Mouse (Mus musculus) hindbrain, embryonic 15.5 days (tissue): ENCODE data around the gene Gm11985. TPM values are rescaled to one million over a fixed set of nuclear protein-coding genes. Genes with fewer than 3 reads are reported as not detected.

Experiments
- ATAC-seq: fragments of 200-750 bp; cut with Nextera tagmentation; 2 replicates; pipeline ENCODE4 v1.8.0; 2017; ENCODE audit warnings: low read depth, moderate number of reproducible peaks, moderate TSS enrichment; ENCODE audit not compliant: low FRiP score
- H3K27ac ChIP-seq: fragments of 300-500 bp; sonication (generic); replicated peaks from 2 replicates; pipeline ENCODE4 v1.5.1; 2015; ENCODE audit warnings: mild to moderate bottlenecking, inconsistent platforms
- H3K27me3 ChIP-seq: fragments of 300-500 bp; sonication (generic); 2 replicates; pipeline ENCODE4 v1.6.1; 2015; ENCODE audit warnings: control low read depth, inconsistent platforms
- H3K36me3 ChIP-seq: fragments of 300-500 bp; sonication (generic); 2 replicates; pipeline ENCODE4 v1.6.1; 2015; ENCODE audit warnings: control low read depth, inconsistent platforms
- H3K4me1 ChIP-seq: fragments of 300-500 bp; sonication (generic); replicated peaks from 2 replicates; pipeline ENCODE4 v1.6.1; 2015; ENCODE audit warnings: control low read depth, inconsistent platforms
- H3K4me2 ChIP-seq: fragments of 300-500 bp; sonication (generic); 2 replicates; pipeline ENCODE4 v1.6.1; 2015; ENCODE audit warnings: moderate library complexity, mild to moderate bottlenecking, inconsistent platforms
- H3K4me3 ChIP-seq: fragments of 300-500 bp; sonication (generic); 2 replicates; pipeline ENCODE4 v1.5.1; 2015; ENCODE audit warnings: mild to moderate bottlenecking, inconsistent platforms
- H3K9ac ChIP-seq: fragments of 300-500 bp; sonication (generic); 2 replicates; pipeline ENCODE4 v1.6.1; 2015; ENCODE audit warnings: inconsistent platforms
- H3K9me3 ChIP-seq: fragments of 300-500 bp; sonication (generic); 2 replicates; pipeline ENCODE4 v1.6.1; 2016; ENCODE audit warnings: control low read depth, inconsistent platforms
- WGBS: fragments of 180-500 bp; shearing (Covaris S2); methylation state at CpG from one replicate; pipeline ENCODE4 v1.1.7; 2015; 5-methylcytosine and 5-hydroxymethylcytosine counted together
- polyA plus RNA-seq: library from polyadenylated mRNA; unstranded; fragments of >200 nt; fragmentation: Nextera tagmentation; extraction: Ambion mirVana; gene quantifications from 2 replicates; pipeline ENCODE4 v1.2.1, GENCODE M21; 2015

Gm11985 gene
- polyA plus RNA-seq, 1 experiment from 2014 or later = 0.16 TPM

DNA sequence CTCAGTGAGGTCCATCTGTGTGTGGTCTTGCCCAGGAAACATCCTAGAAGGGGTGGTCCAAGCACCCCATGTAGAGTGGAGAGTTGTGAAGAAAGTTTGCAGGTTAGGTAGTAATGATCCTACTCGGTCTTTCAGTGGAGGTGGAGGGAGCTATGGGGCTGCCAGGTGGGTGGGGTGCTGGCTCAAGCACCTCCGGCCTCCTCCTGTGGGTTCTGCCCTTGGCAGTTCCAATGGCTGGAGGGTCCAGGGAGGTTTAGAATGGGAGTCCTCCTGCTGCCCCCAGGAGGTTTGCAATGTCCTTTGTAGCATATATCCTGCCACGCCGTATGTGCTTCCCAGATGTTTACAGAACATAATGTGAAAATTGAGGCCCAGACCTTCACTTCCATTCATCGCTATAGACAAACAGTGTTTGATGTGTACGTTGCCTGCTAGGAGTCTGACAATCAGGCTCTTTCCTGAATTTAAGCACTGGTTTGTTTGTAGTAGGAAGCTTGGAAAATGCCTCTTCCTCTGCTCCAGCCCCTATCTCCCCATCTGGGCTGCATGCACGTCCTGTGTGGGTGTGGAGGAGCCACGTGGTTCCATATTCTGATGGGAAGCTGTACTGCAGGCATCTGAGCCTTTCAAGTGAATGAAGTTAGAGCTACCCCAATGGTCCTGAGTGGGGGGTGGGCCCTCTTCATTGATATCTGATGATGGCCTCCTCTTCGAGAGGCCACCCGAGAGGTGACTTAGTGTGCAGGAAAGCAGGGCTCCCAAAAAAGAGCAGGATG, 10.3 kb upstream of the Gm11985 start:
- WGBS = 85% methylated on average over 10 of the region's 10 CpGs
- no peak overlapping the region for H3K27ac ChIP-seq
- ATAC-seq = peak; percentile 28; the same call in 1 of the 2 replicates
- H3K9ac ChIP-seq = no peak overlapping the region
- H3K4me2 ChIP-seq = no peak overlapping the region
- H3K9me3 ChIP-seq = no peaks in the 10 kb centered on the region
- no peak overlapping the region for H3K4me3 ChIP-seq
- no peaks in the 10 kb centered on the region for H3K27me3 ChIP-seq
- H3K36me3 ChIP-seq = no peaks in the 10 kb centered on the region
- H3K4me1 ChIP-seq = no peaks in the 10 kb centered on the region

DNA sequence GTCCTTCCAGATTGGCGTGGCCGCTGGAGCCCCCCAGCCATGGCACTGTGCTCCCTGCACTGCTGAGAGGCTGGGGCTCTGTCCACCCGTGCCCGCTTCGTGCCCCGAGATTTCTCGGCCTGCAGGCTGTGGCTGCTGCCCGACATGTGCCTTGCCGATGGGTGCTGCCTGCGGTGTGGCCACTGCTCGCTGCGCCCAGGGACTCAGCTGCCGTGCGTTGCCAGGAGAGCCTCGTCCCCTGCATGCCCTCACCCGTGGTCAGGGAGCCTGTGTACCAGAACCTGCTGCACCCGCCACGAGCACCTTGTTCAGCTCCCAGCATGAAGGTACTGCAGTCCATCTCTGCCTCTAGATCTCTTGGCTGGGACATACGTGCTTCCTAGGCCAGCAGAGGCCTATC, 9.6 kb upstream of the Gm11985 start:
- Histone ChIP-seq H3K4me1 (no peaks in the 10 kb centered on the region), H3K27me3 (no peaks in the 10 kb centered on the region), H3K4me3 (no peak overlapping the region), H3K36me3 (no peaks in the 10 kb centered on the region), H3K9ac (no peak overlapping the region), H3K9me3 (no peaks in the 10 kb centered on the region), H3K4me2 (no peak overlapping the region), H3K27ac (no peak overlapping the region)
- ATAC-seq = no peak
- WGBS = 93% methylated on average over 19 of the region's 19 CpGs

DNA sequence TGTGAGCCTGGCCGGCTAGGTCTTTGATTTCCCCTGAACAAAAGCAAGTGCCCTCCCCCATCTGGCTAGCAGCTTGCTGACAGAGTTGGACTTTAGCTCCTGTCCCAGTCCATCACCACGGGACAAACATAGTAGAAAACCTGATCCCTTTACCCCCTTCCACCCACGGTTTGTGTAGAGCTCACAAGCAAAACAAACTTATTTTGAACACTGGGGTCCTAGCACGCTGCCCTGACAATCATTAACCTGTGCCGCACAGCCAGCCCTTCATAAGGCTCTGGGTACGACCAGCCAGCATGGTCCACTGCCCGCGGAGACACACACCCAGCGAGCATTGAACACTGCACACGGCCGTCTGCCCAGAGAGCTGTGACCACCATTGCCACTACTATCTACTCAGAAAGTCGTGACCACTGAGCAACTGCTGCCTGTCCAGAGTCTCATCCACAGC, 9.1 kb upstream of the Gm11985 start, which contains the start of gene Igfbp1:
Gene Igfbp1 (plus strand): TSS at position 292 of the 451 bp plus-strand sequence.
- no peak within 1 kb of the TSS for H3K27ac ChIP-seq
- no peak within 1 kb of the TSS for H3K4me3 ChIP-seq
- no peaks in the 10 kb centered on the region for H3K27me3 ChIP-seq
- 31% methylated on average over 12 of the region's 12 CpGs for WGBS
- H3K36me3 ChIP-seq = no peaks in the 10 kb centered on the region
- H3K4me1 ChIP-seq = no peaks in the 10 kb centered on the region
- no peak for ATAC-seq
- no peak within 1 kb of the TSS for H3K9ac ChIP-seq
- no peak within 1 kb of the TSS for H3K4me2 ChIP-seq
- no peaks in the 10 kb centered on the region for H3K9me3 ChIP-seq

DNA sequence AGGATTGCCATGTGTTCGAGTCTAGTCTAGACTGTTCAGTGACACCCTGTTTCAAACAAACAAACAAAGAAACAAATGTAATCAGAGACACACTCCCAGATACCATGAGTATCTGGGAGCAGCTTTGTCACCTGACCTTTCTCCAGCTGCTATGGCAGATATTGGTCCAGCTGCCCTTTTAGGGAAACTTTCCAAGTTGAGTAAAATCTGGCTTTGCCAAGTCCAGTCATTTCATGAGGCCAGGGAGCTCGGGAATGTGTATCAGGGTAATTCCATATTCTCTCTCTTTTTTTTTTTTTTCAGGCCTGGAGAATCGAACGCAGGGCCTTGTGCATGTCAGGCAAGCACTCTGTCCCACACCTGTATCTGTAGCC, 6.9 kb upstream of the Gm11985 start:
- no peak overlapping the region for H3K9ac ChIP-seq
- no peaks in the 10 kb centered on the region for H3K36me3 ChIP-seq
- 93% methylated on average over 4 of the region's 4 CpGs for whole genome bisulfite sequencing
- no peak overlapping the region for H3K4me3 ChIP-seq
- H3K4me1 ChIP-seq = no peaks in the 10 kb centered on the region
- ATAC-seq = no peak
- H3K4me2 ChIP-seq = no peak overlapping the region
- H3K9me3 ChIP-seq = no peaks in the 10 kb centered on the region
- no peak overlapping the region for H3K27ac ChIP-seq
- no peaks in the 10 kb centered on the region for H3K27me3 ChIP-seq

DNA sequence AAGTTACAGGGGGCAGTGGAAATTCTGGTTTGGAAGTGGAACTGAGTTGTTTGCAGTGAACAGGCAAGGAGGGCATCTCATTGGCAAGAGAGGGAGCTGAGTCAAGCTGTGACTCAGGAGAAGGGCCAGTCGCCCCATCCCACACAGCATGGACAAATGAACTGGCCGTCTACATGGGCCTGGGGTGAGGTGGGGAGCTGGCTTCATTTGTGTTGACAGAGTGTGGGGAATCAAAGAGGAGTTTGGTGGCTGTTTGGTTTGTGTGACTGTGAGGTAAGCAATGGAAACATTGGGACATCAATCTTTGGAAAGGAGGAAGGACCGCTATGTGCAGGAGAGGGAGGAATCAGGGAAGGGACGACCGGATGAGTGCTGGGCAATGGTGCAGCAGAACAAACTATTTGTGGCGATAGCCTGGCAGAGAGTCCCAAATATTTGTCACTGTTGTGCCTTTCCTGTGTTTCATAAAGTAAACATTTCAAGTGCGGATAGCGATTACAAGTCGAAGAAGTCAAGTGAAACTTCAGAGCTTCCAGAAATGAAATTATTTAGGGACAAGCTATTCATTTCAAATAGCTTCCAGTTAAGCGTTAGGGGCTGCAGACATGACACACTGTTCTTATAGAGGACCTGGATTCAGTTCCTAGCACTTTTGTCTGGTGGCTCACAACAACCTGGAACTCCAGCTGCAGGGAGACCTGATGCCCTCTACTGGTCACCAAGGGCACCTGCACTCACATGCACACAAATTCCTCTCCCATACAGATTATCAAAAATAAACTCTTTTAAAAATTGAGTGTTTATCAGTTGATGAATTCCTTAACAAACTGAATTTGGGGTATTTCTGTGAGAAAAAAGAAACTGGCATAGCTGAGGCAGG, 6.3 kb upstream of the Gm11985 start:
- Histone ChIP-seq H3K36me3 (no peaks in the 10 kb centered on the region), H3K4me3 (no peak overlapping the region), H3K4me2 (no peak overlapping the region), H3K27me3 (no peaks in the 10 kb centered on the region), H3K9me3 (no peaks in the 10 kb centered on the region), H3K9ac (no peak overlapping the region), H3K27ac (no peak overlapping the region), H3K4me1 (no peaks in the 10 kb centered on the region)
- no peak for ATAC-seq
- WGBS = 97% methylated on average over 10 of the region's 10 CpGs

DNA sequence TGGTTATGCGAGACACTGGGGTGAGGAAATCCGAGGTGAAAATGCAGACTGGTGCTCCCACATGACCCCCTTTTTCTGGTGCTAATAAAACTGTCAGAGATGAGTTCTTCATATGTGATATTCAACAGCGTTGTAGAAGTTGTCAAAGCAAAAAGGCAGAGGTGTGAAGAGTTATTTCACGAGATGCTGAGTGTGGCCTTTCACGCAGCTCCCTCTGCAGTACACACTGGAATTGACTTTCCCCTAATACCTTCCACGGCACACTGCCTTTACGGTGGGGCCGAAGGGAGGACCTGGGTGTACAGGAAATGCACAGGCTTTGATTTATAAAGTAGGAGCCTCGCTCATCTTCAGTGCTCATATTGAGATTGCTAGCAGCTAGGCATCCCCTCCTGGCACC, 4.8 kb upstream of the Gm11985 start:
- WGBS = 83% methylated on average over 9 of the region's 9 CpGs
- Histone ChIP-seq H3K9ac (no peak overlapping the region), H3K27me3 (no peaks in the 10 kb centered on the region), H3K36me3 (no peaks in the 10 kb centered on the region), H3K27ac (no peak overlapping the region), H3K9me3 (no peaks in the 10 kb centered on the region), H3K4me2 (no peak overlapping the region), H3K4me3 (no peak overlapping the region), H3K4me1 (no peaks in the 10 kb centered on the region)
- no peak for ATAC-seq

DNA sequence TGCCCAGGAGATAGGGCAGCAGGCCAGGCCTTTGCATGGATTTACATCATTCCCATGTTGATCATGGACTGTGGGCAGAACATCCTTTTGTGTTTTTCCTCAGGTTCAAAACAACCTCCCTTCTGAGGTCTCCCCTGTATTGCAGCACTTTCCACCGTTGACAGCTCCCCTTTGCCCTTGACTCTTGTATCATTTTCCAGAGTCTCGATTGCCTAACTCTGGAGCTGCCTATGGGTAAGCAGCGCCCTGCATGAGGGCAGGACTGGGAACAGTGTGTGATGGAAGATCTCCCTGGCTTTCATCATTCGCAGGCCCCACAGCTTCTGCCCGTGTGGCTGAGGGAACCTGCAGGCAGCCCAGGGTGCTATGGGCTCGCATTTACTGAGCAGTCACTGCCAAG, 4.3 kb upstream of the Gm11985 start:
- no peaks in the 10 kb centered on the region for H3K9me3 ChIP-seq
- ATAC-seq = no peak
- H3K4me2 ChIP-seq = no peak overlapping the region
- WGBS = 72% methylated on average over 6 of the region's 6 CpGs
- no peaks in the 10 kb centered on the region for H3K4me1 ChIP-seq
- H3K4me3 ChIP-seq = no peak overlapping the region
- H3K27me3 ChIP-seq = no peaks in the 10 kb centered on the region
- H3K36me3 ChIP-seq = no peaks in the 10 kb centered on the region
- H3K27ac ChIP-seq = no peak overlapping the region
- no peak overlapping the region for H3K9ac ChIP-seq

DNA sequence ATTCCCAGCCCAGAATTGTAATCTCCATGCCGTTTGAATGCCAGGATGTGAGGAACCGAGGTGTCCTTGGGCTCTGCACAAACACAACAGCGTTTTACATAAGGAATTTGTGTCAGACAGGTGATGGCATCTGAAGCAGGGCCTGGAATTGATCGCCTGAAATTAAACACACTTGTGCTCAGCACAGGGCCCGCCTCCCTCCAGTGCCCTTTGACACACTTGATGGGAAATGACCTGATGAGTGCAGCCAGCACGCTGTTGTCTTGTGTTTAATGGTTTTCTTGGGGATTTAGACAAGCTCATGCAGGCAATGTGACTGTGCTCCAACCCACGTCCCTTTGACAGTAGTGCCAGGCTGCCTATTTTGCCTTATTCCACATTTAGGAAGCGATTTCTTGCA, 897 bp downstream of the Gm11985 start:
- no peak for ATAC-seq
- Histone ChIP-seq H3K27me3 (no peaks in the 10 kb centered on the region), H3K4me3 (no peak overlapping the region), H3K4me1 (no peaks in the 10 kb centered on the region; the same call in 1 of the 2 replicates), H3K9ac (no peak overlapping the region), H3K4me2 (no peak overlapping the region), H3K27ac (no peak overlapping the region), H3K9me3 (no peaks in the 10 kb centered on the region), H3K36me3 (no peaks in the 10 kb centered on the region)
- 73% methylated on average over 8 of the region's 8 CpGs for WGBS

DNA sequence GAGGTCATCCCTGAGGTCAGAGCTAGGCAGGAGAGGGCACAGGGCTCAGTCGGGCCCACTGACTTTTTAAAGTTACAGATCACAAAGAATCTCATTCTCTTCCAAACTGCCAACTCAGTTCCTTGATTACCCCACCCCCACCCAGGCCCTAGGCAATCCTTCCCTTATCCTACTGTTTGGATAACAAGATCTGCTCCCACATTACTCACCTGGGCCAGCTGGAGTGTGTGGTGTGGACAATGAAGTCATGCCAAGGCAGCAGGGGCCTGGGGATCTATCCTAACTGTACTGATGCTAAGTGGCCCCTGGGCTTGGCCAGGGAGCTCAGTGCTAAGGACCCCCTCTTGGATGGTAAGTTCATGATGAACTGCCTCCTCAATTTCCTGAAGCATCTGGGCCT, 3.9 kb downstream of the Gm11985 start:
- Histone ChIP-seq H3K36me3 (no peaks in the 10 kb centered on the region), H3K4me1 (no peaks in the 10 kb centered on the region; the same call in 1 of the 2 replicates), H3K9ac (no peak overlapping the region), H3K27ac (no peak overlapping the region), H3K9me3 (no peaks in the 10 kb centered on the region), H3K4me3 (no peak overlapping the region), H3K4me2 (no peak overlapping the region), H3K27me3 (no peaks in the 10 kb centered on the region)
- WGBS = 61% methylated on average over 1 of the region's 1 CpGs
- no peak for ATAC-seq

DNA sequence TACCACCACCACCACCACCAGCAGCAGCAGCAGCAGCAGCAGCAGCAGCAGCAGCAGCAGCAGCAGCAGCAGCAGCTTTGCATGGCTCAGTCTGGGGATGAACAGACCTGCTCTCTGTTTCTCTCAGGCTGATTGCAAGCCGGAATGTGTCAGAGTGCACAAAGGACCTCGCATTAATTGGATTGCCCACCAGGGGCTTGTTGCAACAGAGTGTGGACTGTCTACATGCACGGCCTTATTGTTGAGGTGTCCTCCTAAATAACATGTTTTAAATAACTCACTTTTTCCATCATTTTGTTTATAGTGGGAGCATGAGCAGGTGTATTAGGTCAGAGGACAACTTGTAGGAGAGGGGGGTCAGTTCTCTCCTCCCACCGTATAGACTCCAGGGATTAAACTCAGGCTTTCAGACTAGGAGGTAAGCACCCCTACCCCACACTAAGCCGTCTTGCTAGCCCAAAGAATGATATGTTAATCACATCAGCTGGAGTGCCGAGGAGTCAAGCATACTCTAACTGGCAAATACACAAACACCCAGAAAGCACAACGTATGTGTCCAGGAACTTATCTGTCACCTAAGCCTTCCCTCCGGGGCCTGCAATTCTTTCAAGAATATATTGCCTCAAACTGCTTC, 5.8 kb downstream of the Gm11985 start:
- Histone ChIP-seq H3K4me3 (no peak overlapping the region), H3K4me1 (no peaks in the 10 kb centered on the region; the same call in 1 of the 2 replicates), H3K36me3 (no peaks in the 10 kb centered on the region), H3K4me2 (no peak overlapping the region), H3K9me3 (no peaks in the 10 kb centered on the region), H3K27me3 (no peaks in the 10 kb centered on the region), H3K27ac (no peak overlapping the region), H3K9ac (no peak overlapping the region)
- 27% methylated on average over 8 of the region's 8 CpGs for WGBS
- ATAC-seq = no peak

DNA sequence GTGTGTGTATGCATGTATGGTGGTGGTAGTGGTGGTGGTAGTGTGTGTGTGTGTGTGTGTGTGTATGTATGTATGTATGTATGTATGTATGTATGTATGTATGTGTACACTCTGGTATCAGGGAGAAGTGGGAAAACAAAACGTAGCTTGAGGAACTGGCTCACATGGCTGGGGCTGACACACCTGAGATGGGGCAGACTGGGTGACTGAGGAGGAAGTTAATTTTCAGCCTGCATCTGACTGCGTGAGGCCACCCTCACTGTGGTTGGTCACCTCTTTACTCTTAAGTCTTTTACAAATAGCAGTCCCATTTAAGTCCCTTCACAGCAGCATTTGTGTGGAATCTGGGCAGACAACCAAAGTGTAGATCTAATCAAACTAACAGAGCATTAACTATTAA, 9.1 kb downstream of the Gm11985 start:
- Histone ChIP-seq H3K4me1 (no peaks in the 10 kb centered on the region; the same call in 1 of the 2 replicates), H3K27ac (no peak overlapping the region), H3K9me3 (no peaks in the 10 kb centered on the region), H3K9ac (no peak overlapping the region), H3K36me3 (no peaks in the 10 kb centered on the region), H3K4me2 (no peak overlapping the region), H3K4me3 (no peak overlapping the region), H3K27me3 (no peaks in the 10 kb centered on the region)
- ATAC-seq = no peak
- WGBS = 81% methylated on average over 2 of the region's 2 CpGs

DNA sequence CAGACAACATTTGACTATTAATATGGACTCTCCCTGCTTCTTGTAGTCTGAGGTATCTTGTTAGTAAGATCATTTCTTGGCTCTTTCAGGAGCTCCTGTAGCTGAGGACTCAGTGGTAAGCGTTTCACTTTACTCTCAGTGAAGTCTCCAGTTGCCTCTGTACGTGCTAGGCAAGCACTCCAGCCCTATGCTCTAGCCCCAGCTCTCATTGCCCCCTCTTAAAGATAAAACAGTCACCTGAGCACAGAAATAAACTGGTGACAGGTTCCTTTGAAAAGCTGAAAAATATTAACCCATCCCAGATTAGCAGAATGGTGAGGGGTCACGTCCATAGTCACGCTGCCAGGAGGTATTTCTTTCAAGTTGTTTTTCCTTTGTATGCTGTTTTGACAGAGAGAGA, 9.6 kb downstream of the Gm11985 start:
- H3K36me3 ChIP-seq = no peaks in the 10 kb centered on the region
- H3K4me3 ChIP-seq = no peak overlapping the region
- no peak overlapping the region for H3K27ac ChIP-seq
- no peaks in the 10 kb centered on the region; the same call in 1 of the 2 replicates for H3K4me1 ChIP-seq
- H3K4me2 ChIP-seq = no peak overlapping the region
- H3K9ac ChIP-seq = no peak overlapping the region
- WGBS = 84% methylated on average over 4 of the region's 4 CpGs
- no peaks in the 10 kb centered on the region for H3K27me3 ChIP-seq
- ATAC-seq = no peak
- H3K9me3 ChIP-seq = no peaks in the 10 kb centered on the region
